In genomic region chr12:53292508-53293300, GRCm38 (mm10) we compare ENCODE assay signal across 9 mouse cellular contexts. TPM values are rescaled to one million over a fixed set of nuclear protein-coding genes. Genes with fewer than 3 reads are reported as not detected.
DNase-seq lines count a peak whose midpoint lies in the region; ATAC-seq and TF ChIP-seq lines count a peak whose summit lies in the region.
"Had no signal": no experiment of that assay in that cellular context is flagged by ENCODE, and none has a peak within 500 bp of the region (broad histone marks: within the 10 kb centered on the region; RNA-seq: fewer than 3 reads in every experiment).

No protein-coding gene starts in this region.

- peaks cover 2% of the 10 kb centered on the region; the same call in 1 of the 2 replicates for H3K27me3 ChIP-seq in embryonic facial prominence, embryonic 13.5 days
- no peaks in the 10 kb centered on the region for H3K27me3 ChIP-seq in intestine, embryonic 15.5 days (replicated peaks)
- H3K27me3 ChIP-seq in neural tube, embryonic 14.5 days (ENCODE audit: control insufficient read depth, insufficient read depth, low read length) = no peaks in the 10 kb centered on the region
- H3K27me3 ChIP-seq in kidney, adult 2 months (replicated peaks; ENCODE audit: control insufficient read depth, insufficient read depth, low read length) = no peaks in the 10 kb centered on the region

- no peak for ATAC-seq in embryonic facial prominence, embryonic 13.5 days (ENCODE audit: insufficient number of reproducible peaks, insufficient read depth, low FRiP score, low TSS enrichment, low read depth)
- ATAC-seq in intestine, embryonic 15.5 days = peak; percentile 65; the same call in 1 of the 2 replicates
- ATAC-seq in neural tube, embryonic 14.5 days (ENCODE audit: low read depth) = peak; percentile 86

- no peak overlapping the region for H3K9ac ChIP-seq in embryonic facial prominence, embryonic 13.5 days
- H3K9ac ChIP-seq in intestine, embryonic 15.5 days = no peak overlapping the region
- no peak overlapping the region for H3K9ac ChIP-seq in neural tube, embryonic 14.5 days (replicated peaks; ENCODE audit: low read depth, low read length)

- 17% methylated on average over 17 of the region's 17 CpGs for WGBS in embryonic facial prominence, embryonic 13.5 days
- WGBS in intestine, embryonic 15.5 days = 33% methylated on average over 17 of the region's 17 CpGs
- 22% methylated on average over 17 of the region's 17 CpGs for WGBS in neural tube, embryonic 14.5 days
- 77% methylated on average over 17 of the region's 17 CpGs for WGBS in kidney, adult 2 months

- DNase-seq in left cerebral cortex, adult 11 months (ENCODE audit: low spot score) = peak; percentile 19
- no peak for DNase-seq in left cerebral cortex, adult 18-20 months (ENCODE audit: low spot score in 2 of 2)
- DNase-seq in kidney, adult 2 months = no peak
- no peak for DNase-seq in spleen, postnatal 14 days (ENCODE audit: low spot score in 2 of 2)
- DNase-seq in lung, adult 18-20 months = no peak

- peaks cover 18% of the 10 kb centered on the region for H3K4me1 ChIP-seq in embryonic facial prominence, embryonic 13.5 days
- H3K4me1 ChIP-seq in intestine, embryonic 15.5 days (replicated peaks) = 0 out of 2 replicates have a peak, but pooled peaks cover 2% of the 10 kb centered on the region
- 0 out of 2 replicates have a peak, but pooled peaks cover 3% of the 10 kb centered on the region for H3K4me1 ChIP-seq in neural tube, embryonic 14.5 days (ENCODE audit: control insufficient read depth, insufficient read depth, low read length)
- no peaks in the 10 kb centered on the region for H3K4me1 ChIP-seq in kidney, adult 2 months (ENCODE audit: control insufficient read depth, insufficient read depth, low read length)

- no peak overlapping the region for H3K4me3 ChIP-seq in embryonic facial prominence, embryonic 13.5 days
- H3K4me3 ChIP-seq in intestine, embryonic 15.5 days (replicated peaks) = no peak overlapping the region
- H3K4me3 ChIP-seq in neural tube, embryonic 14.5 days (ENCODE audit: low read depth, low read length) = no peak overlapping the region
- H3K4me3 ChIP-seq in kidney, adult 2 months (ENCODE audit: insufficient read depth, low read depth, low read length) = no peak overlapping the region

- TF ChIP-seq POLR2A in kidney, adult 2 months (IDR thresholded peaks at IDR 0.05; ENCODE audit: low read depth, low read length) = no peak

- no peak for TF ChIP-seq CTCF in kidney, adult 2 months (conservative IDR thresholded peaks at IDR 0.05; ENCODE audit: insufficient read depth, insufficient read length, low read depth, low read length)

- peak overlapping the region; percentile 65 for H3K27ac ChIP-seq in embryonic facial prominence, embryonic 13.5 days
- no peak overlapping the region for H3K27ac ChIP-seq in intestine, embryonic 15.5 days
- peak overlapping the region; percentile 69 for H3K27ac ChIP-seq in neural tube, embryonic 14.5 days (ENCODE audit: low read depth, low read length)
- no peak overlapping the region for H3K27ac ChIP-seq in kidney, adult 2 months (ENCODE audit: insufficient read depth, low read depth, low read length)

- peak overlapping the region; percentile 22; the same call in 1 of the 2 replicates for H3K4me2 ChIP-seq in embryonic facial prominence, embryonic 13.5 days
- no peak overlapping the region for H3K4me2 ChIP-seq in intestine, embryonic 15.5 days (replicated peaks)
- peak overlapping the region; percentile 11; the same call in 1 of the 2 replicates for H3K4me2 ChIP-seq in neural tube, embryonic 14.5 days (ENCODE audit: low read depth, low read length)

- no peaks in the 10 kb centered on the region for H3K9me3 ChIP-seq in embryonic facial prominence, embryonic 13.5 days
- no peaks in the 10 kb centered on the region for H3K9me3 ChIP-seq in intestine, embryonic 15.5 days
- no peaks in the 10 kb centered on the region for H3K9me3 ChIP-seq in neural tube, embryonic 14.5 days (ENCODE audit: control insufficient read depth, low read length)

- H3K36me3 ChIP-seq in embryonic facial prominence, embryonic 13.5 days = no peaks in the 10 kb centered on the region
- no peaks in the 10 kb centered on the region for H3K36me3 ChIP-seq in intestine, embryonic 15.5 days
- H3K36me3 ChIP-seq in neural tube, embryonic 14.5 days (ENCODE audit: control insufficient read depth, insufficient read depth, low read length) = no peaks in the 10 kb centered on the region
- no peaks in the 10 kb centered on the region for H3K36me3 ChIP-seq in kidney, adult 2 months (ENCODE audit: control insufficient read depth, insufficient read depth, low read length)

RNA-seq across cellular contexts. Expression of gene Npas3, which starts 44.2 kb away (rescaled TPM):
- total RNA-seq in left cerebral cortex, adult 18-20 months (2021) = 10 to 100 TPM; 18.5 to 22.3 TPM
- 4.3 and 6.2 TPM in 2 replicates for polyA plus RNA-seq in embryonic facial prominence, embryonic 13.5 days (2015; fragmentation: Nextera tagmentation; extraction: Ambion mirVana)
- 2.0 and 2.6 TPM in 2 replicates for polyA plus RNA-seq in intestine, embryonic 15.5 days (2015; fragmentation: Nextera tagmentation; extraction: Ambion mirVana)
- 25.9 and 29.1 TPM in 2 replicates for polyA plus RNA-seq in neural tube, embryonic 14.5 days (2014; fragmentation: Nextera tagmentation; extraction: Ambion mirVana)
- polyA plus RNA-seq in kidney, adult 2 months (2012; rRNA removed) = 0.11 and 0.14 TPM in 2 replicates
- total RNA-seq: neutrophil, adult 5-6 weeks had no signal

Comparison
In these comparisons a context has a peak if more than half of its experiments do, and no peak if none do; other contexts are left out.
1. H3K27ac ChIP-seq: peak in embryonic facial prominence, embryonic 13.5 days (single experiment) and neural tube, embryonic 14.5 days (single experiment); none in intestine, embryonic 15.5 days (single experiment) and kidney, adult 2 months (single experiment).